Mouse (Mus musculus) retina, postnatal 7 days (tissue): ENCODE measurements around the gene Cpne5.

Source experiments
- DNase-seq: peaks from one replicate; pipeline ENCODE4 v3.0.0-alpha.2; 2012; ENCODE audit warnings: low read depth, low spot score

Cpne5 gene

DNA sequence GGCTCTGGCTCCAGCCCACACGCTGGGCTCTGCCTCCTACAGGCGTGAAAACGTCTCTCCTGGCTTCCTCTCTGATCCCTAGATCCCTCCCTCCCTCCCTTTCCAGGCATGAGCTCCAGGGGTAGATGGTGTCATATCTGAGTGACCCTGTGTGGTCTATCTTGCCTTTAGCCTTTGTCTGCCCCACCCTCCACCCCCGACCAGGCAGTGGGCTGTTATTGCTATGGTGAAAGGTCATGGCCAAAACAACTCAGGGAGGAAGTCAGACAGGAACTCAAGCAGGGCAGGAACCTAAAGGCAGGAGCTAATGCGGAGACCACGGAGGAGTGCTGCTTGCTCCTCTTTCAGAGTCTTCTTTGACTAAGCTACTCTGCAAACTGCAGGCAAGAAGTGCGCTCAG, 26.1 kb downstream of the Cpne5 start:
- DNase-seq: no peak

DNA sequence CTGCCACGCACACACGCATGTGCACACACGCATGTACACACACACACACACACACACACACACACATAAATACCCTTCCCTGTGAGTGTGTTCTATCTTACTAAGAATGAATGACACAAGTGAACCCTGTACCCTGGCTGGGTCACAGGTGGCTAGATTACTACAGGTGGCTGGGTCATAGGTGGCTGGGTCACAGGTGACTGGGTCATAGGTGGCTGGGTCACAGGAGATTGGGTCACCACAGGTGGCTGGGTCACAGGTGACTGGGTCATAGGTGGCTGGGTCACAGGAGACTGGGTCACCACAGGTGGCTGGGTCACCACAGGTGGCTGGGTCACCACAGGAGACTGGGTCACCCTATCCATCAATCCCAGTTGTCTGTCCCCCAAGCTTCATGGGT, 27.9 kb downstream of the Cpne5 start:
- DNase-seq: no peak

DNA sequence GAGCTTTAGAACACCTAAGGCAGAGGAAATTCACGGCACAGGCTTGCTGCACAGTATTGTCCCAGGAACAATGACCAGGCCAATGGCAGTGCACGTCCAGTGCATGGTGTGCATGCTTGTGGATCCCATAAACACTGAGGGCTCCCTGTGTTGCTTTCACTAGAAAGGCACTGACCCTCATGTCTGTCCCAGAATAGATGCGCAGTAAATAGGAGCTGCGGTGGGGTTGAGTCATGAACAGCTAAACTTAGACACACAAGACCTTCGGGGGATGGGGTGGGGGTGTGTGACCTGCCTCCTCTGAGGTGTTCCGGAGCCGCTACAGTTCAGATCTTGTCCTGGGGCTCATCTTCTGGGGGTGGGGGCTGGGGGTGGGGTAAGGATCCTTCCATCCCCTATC, 31.9 kb downstream of the Cpne5 start:
- no peak for DNase-seq

DNA sequence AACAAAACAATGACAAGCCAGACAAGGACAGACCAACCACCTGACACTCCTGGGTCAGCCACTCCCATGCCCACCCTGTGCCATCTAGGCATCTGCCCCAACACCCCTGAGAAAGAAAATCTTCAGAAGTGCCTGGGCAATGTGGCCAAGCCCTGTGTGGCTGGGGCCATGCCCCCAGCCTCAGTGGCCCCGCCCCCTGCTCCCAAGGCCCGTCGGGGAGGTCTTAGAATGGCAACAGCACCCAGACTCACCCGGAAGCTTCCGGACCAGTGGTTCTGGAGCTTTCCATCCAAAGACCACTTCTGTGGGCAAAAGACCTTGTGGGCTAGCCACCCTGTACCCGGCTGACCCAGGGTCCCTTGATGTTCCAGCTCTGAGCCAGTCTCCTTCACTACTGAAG, 35.4 kb downstream of the Cpne5 start:
- DNase-seq: no peak

DNA sequence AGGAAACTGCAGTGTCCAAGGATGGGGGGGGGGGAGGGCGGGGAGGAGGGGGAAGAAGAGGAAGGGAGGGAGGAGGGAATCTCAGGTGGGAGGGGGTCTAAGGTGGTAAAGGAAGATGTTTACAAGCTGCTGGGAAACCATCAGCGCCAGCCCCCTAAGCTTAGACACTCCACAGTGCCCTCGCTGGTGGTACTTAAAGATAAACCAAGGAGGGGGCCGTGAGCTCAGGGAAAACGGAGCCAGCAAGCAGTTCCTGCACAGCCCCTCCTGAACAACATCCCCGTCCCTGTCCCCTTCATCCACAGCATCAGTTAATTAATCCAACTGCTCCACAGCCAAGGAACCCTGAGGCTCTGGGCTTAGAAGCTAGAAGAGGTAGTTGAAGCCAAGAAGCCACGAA, 38.1 kb downstream of the Cpne5 start:
- DNase-seq: no peak

DNA sequence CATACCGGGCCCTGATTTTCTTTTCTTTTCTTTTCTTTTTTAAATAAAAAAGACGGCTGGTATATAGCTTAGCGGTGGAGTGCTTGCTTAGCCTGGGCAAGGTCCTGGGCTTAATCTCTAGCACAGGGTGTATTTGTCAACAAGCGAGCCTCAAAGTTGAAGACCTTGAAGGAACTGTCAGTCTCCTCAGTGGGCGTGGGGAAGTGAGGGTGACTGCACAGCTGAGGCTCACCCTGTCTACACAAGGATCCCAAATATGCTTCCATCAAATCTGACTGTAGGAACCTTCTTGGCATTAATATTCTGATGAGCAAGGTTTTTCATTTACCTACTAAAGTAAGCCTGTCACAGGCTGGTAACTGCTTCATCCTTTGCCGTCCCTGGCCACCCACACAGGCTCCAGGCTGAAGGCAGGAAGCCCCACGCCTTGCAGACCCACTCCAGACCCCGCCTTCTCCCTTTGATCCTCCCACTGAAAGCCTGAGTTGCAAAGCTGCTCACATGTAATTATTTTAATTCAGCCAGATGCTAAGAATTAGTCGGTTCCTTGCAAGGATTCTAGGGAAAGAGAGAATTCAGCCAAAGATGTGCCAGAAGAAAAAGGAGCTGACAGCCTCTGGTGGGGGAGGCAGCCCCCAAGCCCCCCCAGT, 38.7 kb downstream of the Cpne5 start:
- no peak for DNase-seq

DNA sequence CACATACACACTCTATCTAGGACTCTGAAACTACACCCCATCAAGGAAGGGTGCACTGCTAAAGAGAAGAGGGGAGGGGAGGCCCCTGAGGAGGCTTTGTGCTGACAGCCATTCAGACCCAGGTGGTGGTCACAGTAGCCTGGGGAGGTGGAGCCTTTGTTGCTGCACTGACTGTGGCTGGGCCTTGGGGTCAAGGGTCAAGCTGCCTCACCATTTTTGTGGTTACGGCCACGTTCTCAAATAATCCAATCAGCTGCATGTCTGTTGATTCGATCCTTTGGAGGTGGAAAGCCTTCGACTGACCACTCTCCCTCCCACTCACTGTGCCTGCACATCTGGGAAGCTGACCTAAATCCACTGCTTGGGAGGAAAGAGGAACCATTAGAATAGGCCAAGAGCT, 42.4 kb downstream of the Cpne5 start:
- no peak for DNase-seq

DNA sequence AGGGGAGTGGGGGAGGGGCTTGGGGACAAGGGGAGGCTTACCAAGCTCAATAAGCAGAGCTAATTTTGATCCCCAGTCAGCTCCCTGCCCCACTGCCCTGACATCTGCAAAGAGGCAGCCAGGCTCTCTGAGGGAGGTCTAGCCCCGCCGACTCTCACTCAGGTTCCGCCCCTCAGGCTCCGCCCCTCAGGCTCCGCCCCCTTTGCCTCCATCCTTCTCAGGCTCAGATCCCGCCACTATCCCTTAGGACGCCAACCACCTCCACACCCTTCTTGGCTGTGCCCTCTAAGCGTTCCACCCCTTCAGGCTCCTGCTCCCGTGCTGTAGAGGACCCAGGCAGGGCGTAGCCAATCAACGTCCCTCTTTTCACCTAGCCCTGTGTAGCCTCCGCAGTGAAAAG, 49.0 kb downstream of the Cpne5 start:
- no peak for DNase-seq

DNA sequence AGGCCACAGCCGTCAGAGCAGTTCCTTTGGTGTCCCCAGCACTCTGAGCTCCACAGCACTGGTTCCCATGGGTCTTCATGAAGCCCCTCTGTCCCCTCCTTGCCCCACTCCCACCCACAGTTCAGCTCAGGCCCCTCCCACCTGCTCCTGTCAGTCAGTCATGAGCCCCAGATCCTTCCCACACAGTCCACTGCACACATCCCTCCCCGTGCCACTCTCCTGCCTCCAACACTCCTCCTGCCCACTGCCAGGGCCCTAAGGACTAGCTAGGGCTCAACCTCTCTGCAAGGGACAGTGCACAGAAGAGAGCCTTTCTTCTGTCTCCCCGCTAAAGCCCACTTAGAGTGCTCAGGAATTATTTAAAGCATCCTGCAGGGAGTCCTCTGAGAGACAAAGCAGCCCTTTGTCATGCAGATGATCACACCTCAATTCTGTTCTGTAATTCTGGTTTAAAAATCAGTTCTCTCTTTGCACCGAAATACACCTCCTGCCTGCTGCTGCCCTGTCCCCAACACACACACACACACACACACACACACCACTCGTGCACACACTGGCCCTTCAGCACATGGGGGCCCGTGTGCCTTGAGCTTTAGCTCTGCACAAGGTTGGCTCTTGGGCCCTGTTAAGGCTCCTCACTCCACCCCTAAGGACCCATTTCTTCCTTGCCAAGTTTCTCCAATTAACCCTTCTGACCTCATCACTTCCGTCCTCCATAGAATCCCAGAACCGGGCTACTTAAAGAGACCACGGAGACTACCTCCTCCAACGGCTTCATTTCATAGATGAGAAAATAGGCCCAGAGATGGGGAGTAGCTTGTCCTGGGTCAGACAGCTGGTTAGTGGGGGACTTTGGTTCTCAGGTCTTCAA, 50.7 kb downstream of the Cpne5 start:
- DNase-seq: no peak

DNA sequence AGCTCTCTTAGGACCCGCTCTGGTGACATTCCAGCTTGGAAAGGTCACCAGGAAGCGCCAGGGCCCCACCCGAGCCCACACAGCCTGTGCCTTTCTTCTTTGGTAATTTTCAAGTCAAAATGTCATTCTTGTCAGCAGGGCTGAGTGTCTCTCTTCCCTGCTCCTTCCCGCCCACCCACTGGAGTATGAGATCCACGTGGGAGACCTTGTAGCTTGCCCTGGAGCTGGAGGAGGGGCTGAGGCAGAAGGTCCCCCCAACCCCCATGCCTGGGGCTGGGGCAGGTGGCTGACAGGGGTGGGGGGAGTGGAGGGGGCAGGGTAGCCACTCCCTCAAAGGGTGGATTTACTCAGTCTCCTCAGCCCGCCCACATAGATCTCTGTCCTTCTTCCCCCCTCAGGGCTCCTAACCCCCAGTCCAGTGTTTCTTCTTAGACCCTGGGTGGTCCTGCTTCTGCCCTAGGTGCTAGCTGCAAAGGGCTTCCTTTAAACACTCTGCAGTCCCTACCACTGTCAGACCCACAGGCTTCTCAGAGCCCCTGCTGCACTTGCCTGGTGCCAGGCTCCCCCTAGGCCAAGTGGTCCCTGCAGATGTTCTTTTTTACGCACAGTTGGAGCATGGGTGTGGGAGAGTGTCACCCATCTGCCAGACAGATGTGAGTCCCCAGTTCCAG, 52.5 kb downstream of the Cpne5 start:
- no peak for DNase-seq

DNA sequence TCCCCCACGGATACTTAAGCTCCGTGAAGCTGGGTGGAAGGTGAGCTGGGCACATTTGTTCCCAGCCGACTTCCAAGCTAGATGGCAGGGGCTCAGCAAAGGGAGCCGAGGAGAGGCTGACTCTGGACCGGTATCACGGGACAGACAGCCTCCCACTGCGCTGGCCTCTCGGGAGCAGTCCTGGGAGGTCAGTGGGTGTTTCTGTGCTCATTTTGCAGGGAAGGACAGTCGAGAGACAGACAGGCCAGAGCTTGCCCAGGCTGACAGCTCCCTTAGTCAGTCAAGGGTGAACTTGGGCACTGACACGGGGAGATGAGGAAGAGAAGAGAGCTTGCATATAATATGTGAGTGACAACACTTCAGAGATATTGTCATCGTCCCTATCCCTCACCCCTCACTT, 54.8 kb downstream of the Cpne5 start:
- DNase-seq: no peak

DNA sequence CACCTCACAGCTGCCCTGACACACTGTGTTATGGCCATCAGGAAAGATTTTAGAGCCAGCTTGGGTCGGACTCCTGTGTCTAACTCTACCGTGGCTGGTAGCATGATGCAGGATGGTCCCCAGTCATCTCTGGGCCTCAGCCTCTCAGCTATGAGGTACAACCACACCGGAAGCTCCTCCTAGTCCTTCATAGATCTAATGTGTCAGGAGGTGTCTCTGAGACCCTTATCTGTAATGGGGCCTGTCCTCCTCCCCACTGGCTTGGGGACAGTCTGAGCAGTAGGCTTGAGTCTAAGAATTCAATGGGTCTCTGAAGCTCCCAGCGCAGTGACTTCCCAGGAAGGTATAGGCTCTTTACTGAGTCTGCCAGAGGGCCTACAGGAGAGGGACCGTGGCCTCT, 56.2 kb downstream of the Cpne5 start:
- DNase-seq: no peak

DNA sequence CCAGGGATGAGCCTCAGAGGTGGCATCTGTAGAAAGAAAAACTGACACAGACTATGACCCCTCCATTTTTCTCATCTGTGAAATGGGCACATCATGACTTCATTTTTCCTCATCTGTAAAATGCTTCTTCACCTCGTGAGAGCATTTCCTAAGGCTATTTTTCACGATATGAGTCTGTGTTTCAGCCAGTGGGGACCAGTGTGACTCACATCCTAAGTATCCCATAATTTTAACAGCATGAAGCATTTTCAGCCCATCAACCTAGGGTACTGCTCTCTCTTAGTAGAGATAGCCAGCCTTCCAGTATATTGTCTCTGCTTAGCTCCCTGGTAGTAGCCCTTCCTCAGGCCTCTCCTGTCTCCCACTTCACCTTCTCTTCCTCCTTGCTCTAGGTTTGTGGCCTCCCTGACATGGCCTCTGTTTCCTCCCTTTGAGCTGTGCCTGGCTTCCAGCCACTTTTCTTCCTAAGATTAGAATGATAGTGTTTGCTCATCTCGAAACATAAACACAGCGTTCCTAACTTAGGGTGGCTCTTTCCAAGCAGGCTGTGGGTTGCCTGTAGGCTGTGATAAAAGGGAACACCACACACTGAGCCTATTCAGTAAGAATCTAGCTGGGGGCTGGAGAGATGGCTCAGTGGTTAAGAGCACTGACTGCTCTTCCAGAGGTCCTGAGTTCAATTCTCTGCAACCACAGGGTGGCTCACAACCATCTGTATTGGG, 57.4 kb downstream of the Cpne5 start:
- DNase-seq: no peak

DNA sequence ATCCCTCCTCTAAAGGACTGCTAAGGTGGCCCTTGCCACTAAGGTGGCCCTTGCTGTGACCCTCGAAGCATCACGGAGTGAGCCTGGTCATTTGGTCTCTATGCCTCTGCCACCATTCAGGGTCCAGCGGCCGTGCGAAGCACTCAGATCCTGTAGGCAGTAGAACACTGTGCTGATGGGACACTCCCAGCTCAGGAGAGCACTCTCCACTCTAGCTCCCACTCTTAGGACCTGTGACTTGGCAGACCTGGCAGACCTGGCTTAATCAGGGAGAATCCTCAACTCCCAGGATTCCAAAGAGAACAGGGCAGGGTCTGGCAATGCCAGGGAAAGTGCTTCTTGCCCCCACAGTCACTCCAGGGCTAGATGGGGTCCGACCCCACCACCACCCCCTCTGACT, 58.0 kb downstream of the Cpne5 start:
- no peak for DNase-seq

DNA sequence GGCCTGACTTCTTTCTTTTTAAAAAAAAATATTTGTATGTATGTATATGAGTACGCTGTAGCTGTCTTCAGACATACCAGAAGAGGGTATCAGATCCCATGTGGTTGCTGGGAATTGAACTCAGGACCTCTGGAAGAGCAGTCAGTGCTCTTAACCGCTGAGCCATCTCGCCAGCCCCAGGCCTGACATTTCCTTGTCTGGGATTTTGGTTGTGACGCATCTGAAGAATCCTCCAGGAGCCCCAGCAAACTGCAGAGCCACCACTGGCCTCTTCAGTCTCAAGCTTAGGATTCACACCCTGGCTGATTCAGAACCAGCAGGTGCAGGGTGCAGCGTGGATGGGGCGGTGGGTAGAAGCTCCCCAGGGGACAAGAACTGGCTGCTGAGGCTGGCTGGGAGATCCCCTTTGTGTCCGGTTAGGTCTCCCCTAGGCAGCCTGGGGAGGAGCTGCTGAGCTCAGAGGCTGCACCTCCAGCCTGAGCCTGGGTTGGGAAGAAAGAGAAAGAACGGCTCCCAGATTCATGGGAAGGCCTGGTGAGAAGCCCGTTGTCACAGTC, 59.4 kb downstream of the Cpne5 start:
- DNase-seq: no peak

DNA sequence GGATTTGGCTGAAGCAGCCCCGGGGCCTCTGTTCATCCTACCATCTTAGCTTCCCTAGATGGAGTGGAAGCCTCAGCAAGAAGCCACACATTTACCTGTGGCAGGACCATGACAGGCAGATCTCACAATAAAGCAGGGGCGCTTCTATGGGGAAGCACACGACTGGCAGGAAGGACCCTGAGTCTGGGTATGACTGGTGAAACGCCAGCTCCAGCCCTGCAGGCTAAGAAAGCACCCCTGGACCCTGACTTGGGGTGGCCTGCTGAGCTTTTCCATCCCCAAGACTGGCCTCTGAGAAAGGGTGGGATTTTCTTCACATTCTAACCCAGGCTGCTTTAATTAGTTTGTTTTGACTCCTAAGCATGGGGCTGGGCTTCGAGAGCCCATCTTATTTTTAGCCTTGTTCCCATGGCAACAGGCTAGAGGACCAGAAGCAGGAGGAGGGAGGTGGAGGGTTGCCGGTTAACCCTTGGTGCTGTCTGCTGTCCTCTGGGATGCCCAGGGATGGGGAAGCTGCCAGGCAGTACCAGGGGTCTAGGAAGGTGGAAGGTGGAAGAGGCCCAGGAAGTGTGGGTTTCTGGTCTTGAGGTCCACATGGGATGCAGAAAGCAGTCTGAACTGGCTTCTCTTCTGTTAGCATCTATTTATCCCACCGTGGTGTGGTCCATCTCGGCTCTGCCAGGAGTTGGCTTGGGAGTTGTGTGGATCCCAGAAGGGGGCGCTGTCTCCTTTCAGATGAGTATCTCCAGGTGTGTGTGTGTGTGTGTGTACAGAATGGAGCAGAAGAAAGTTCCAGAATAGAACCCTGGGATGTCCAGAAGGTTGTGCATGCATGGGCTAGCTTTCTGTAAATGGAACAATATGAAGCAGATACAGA, 61.3 kb downstream of the Cpne5 start:
- DNase-seq: peak; percentile 72

DNA sequence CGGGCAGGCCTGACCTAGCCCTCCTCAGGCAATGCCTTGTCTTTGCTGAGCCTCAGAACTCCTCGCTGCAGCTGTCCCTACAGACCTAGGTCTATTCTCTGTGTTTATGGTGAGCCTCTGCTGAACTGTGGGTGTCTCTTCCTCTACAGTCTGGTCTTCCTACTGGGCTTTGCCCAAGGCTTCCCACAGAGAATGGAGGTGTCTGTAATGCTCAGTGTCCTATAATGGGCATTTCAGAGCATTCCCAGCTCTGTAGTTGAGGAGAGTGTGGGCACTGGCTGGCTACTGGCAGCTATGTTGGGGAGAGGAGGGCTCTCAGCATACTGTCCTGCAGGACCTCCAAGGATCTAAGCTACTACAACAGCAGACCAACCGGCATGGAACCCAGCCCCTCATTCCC, 62.3 kb downstream of the Cpne5 start:
- DNase-seq: no peak

DNA sequence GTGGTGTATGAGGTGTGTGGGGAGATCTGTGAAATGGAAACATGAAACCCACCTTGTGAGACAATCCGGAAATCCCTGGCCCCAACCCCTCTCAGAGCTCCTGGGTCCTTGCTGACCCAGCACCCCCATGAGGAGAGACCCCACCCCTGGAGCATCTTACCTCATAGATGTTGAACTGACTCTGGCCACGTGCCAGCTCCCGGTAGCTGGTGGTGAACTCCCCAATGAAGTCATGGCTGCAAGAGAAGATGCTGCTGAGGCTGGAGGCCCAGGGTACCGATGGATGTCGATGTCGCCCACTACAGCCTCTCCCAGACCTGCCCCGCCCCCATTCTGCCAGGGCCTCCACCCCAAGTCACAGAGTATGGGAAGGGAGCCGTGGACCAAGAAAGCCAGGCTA, 64.8 kb downstream of the Cpne5 start:
- DNase-seq: no peak

DNA sequence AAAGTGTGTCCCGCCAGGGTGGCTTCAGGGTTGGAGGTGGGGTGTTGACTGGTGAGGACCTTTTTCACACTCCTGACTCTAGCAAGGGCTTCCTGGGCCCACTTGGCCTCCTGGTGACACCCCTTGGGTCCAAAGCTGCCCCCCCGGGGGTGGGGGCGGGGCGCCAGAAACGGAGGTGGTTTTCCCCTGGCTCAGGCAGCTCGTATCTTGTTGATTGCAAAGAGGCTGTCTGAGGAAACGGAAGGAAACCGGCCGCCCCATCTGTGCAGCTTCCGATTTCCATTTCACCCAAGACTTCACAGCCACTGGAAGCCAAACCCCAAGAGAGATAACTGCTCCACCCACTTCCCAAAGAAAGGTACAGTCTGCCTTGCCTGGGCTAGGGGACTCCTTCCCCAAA, 65.9 kb downstream of the Cpne5 start:
- DNase-seq: no peak

DNA sequence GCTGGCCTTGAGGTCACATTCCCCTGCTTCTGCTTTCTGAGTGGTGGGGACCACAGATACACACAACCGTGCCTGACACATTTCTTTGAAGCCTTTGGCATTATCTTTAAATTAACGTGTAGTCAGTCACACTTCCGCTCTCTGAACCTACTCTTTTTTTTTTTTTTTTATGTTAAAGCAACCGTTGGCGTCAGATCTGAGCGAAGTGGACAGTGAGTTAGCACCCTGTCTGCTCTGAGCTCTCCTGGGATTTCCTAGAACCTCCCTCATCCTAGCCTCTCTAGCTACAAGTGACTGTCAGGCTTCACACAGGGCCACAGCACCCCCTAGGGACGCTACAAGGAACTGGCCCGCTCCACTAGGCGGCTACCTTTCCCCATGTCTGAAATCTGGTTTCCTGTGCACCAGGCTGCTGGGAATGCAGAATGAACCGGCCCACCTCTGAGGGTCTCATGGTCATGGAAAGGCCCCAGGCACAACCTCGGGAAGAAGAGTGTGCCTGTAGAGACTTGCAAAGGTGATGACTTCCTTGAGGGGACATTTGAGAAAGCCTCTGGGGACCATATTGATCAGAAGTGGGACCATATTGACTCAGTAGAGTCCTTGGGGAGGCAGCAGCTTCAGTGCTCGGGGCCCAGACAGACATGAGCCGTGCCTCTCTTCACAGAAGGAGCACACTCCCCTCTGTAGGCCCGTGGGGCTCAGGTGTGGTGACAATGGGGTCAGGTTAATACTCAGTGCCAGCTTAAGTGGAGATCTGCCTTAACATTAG, 66.8 kb downstream of the Cpne5 start:
- DNase-seq: peak; percentile 68
